Mouse (Mus musculus): ENCODE measurements around the gene Plin4. TPM values are rescaled to one million over a fixed set of nuclear protein-coding genes. Genes with fewer than 3 reads are reported as not detected.

The Plin4 gene
- 0.03 and 0.04 TPM in 2 replicates for polyA plus RNA-seq (2015; fragmentation: Nextera tagmentation; extraction: Ambion mirVana)

GRCm38 (mm10) chr17:56109219-56110051 is at the start of gene Plin4:
TSS of gene Plin4 (minus strand) at chr17:56109803.
- peaks cover 20% of the 10 kb centered on the region; the same call in 1 of the 2 replicates for H3K36me3 ChIP-seq
- 54% methylated on average over 10 of the region's 10 CpGs for WGBS
- no peak for ATAC-seq (ENCODE audit: low FRiP score, low read depth)
- no peak within 1 kb of the TSS for H3K9ac ChIP-seq
- no peaks in the 10 kb centered on the region for H3K9me3 ChIP-seq
- no peaks in the 10 kb centered on the region for H3K27me3 ChIP-seq
- H3K4me1 ChIP-seq, result no peaks in the 10 kb centered on the region
- H3K4me3 ChIP-seq, result no peak within 1 kb of the TSS
- no peak within 1 kb of the TSS for H3K27ac ChIP-seq
- no peak within 1 kb of the TSS for H3K4me2 ChIP-seq (replicated peaks)

- peaks cover 92% of the 10 kb centered on the region for H3K27me3 ChIP-seq
- ATAC-seq (ENCODE audit: low FRiP score, low read depth), result peak; percentile 53; the same call in 1 of the 2 replicates
- H3K4me2 ChIP-seq (replicated peaks), result no peak overlapping the region
- H3K9me3 ChIP-seq, result no peaks in the 10 kb centered on the region
- WGBS, result 32% methylated on average over 9 of the region's 9 CpGs
- peaks cover 15% of the 10 kb centered on the region for H3K4me1 ChIP-seq
- no peak overlapping the region for H3K9ac ChIP-seq
- H3K27ac ChIP-seq, result no peak overlapping the region
- no peaks in the 10 kb centered on the region for H3K36me3 ChIP-seq
- H3K4me3 ChIP-seq, result no peak overlapping the region
Measured at GRCm38 (mm10) chr17:56153643-56154042, 44.0 kb upstream of the Plin4 start.

GRCm38 (mm10) chr17:56149897-56150296 is 40.3 kb upstream of the Plin4 start:
- WGBS, result 42% methylated on average over 2 of the region's 2 CpGs
- Histone ChIP-seq H3K9ac (no peak overlapping the region), H3K9me3 (no peaks in the 10 kb centered on the region), H3K27ac (no peak overlapping the region), H3K27me3 (peaks cover 92% of the 10 kb centered on the region), H3K36me3 (no peaks in the 10 kb centered on the region), H3K4me1 (peaks cover 25% of the 10 kb centered on the region), H3K4me3 (no peak overlapping the region), H3K4me2 (replicated peaks) (no peak overlapping the region)
- no peak for ATAC-seq (ENCODE audit: low FRiP score, low read depth)

- peak; percentile 26; the same call in 1 of the 2 replicates for ATAC-seq (ENCODE audit: low FRiP score, low read depth)
- 3% methylated on average over 30 of the region's 30 CpGs for WGBS
- peak overlapping the region; percentile 54 for H3K9ac ChIP-seq
Measured at GRCm38 (mm10) chr17:56148790-56149618, 39.4 kb upstream of the Plin4 start.

DNA sequence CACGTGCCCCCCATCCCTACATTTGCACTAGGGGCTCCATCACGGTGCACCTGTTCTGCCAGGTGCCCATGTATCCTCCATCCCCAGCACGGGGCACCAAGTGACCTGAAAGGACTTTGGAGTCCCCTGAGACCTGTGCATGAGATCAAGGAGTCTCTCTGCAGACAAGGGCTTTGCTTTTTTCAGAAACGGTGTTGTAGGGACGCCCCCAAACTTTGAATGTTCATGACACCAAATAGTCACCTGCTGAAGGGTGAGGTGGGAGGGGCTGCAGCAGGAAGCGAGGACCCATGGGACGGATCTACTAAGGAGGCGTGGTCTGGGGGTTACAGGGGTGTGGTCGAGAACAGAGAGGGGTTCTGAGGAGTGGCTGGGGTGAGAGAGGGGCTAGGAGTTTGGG is 38.7 kb upstream of the Plin4 start:
- peaks cover 18% of the 10 kb centered on the region for H3K4me1 ChIP-seq
- no peaks in the 10 kb centered on the region for H3K9me3 ChIP-seq
- no peaks in the 10 kb centered on the region for H3K36me3 ChIP-seq
- H3K27me3 ChIP-seq, result peaks cover 93% of the 10 kb centered on the region
- peak overlapping the region; percentile 51 for H3K4me2 ChIP-seq (replicated peaks)
- H3K27ac ChIP-seq, result no peak overlapping the region
- no peak overlapping the region for H3K9ac ChIP-seq
- WGBS, result 18% methylated on average over 9 of the region's 9 CpGs
- peak overlapping the region; percentile 28 for H3K4me3 ChIP-seq
- no peak for ATAC-seq (ENCODE audit: low FRiP score, low read depth)

More at GRCm38 (mm10) chr17:56148790-56149618, 39.4 kb upstream of the Plin4 start:
- Histone ChIP-seq H3K27ac (no peak overlapping the region), H3K36me3 (no peaks in the 10 kb centered on the region), H3K4me3 (peak overlapping the region; percentile 28), H3K9me3 (no peaks in the 10 kb centered on the region), H3K4me1 (peaks cover 25% of the 10 kb centered on the region), H3K4me2 (replicated peaks) (peak overlapping the region; percentile 51), H3K27me3 (peaks cover 93% of the 10 kb centered on the region)

DNA sequence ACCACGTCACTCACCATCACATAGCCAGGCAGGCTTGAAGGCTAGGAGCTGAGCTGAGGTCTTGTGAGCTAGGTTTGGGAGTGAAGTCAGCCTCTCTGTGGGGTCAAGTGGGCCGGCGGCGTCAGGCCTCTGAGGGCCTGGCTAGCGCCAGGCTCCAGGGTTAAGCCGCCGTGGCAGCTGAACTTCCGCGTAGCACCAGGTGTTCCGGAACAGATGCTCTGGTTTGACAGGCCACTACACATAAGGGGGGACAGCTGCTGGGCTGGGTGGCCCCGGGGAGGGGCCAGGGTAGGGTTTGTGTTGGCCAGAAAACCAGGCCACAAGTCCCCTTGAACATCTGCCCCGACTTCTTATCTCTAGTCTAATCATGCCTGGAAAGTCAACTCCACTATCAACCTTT is 37.8 kb upstream of the Plin4 start:
- H3K27me3 ChIP-seq, result peaks cover 96% of the 10 kb centered on the region
- H3K9ac ChIP-seq, result no peak overlapping the region
- H3K4me3 ChIP-seq, result no peak overlapping the region
- H3K4me1 ChIP-seq, result peaks cover 20% of the 10 kb centered on the region
- H3K4me2 ChIP-seq (replicated peaks), result no peak overlapping the region
- peak; percentile 38; the same call in 1 of the 2 replicates for ATAC-seq (ENCODE audit: low FRiP score, low read depth)
- WGBS, result 47% methylated on average over 12 of the region's 12 CpGs
- no peaks in the 10 kb centered on the region for H3K9me3 ChIP-seq
- no peaks in the 10 kb centered on the region for H3K36me3 ChIP-seq
- H3K27ac ChIP-seq, result no peak overlapping the region

GRCm38 (mm10) chr17:56146131-56146530 is 36.5 kb upstream of the Plin4 start:
- Histone ChIP-seq H3K27me3 (peaks cover 100% of the 10 kb centered on the region), H3K4me1 (peaks cover 33% of the 10 kb centered on the region), H3K4me3 (no peak overlapping the region), H3K4me2 (replicated peaks) (no peak overlapping the region), H3K9me3 (no peaks in the 10 kb centered on the region), H3K27ac (no peak overlapping the region), H3K9ac (peak overlapping the region; percentile 19; the same call in 1 of the 2 replicates), H3K36me3 (no peaks in the 10 kb centered on the region)
- no peak for ATAC-seq (ENCODE audit: low FRiP score, low read depth)
- WGBS, result 12% methylated on average over 9 of the region's 9 CpGs

DNA sequence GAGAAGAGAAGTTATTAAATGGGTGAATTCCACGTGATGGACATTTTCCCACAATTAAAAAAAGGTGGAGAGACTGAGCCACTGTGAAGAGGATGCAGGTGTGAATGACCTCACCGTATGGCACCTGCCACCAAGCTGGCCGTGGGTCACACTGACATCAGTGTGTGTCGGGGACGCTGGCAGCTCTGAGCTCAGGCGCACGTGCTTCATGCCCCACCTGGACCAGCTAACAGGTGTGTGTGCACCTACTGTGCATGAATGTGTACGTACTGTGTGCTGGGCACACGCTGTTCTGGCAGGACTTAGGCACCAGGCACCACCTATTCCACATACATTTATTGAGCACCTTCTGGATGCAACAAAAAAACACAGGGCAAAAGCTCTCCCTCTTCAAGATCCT is 34.9 kb upstream of the Plin4 start:
- peaks cover 36% of the 10 kb centered on the region for H3K4me1 ChIP-seq
- H3K4me3 ChIP-seq, result no peak overlapping the region
- peaks cover 100% of the 10 kb centered on the region for H3K27me3 ChIP-seq
- H3K36me3 ChIP-seq, result no peaks in the 10 kb centered on the region
- no peak for ATAC-seq (ENCODE audit: low FRiP score, low read depth)
- no peak overlapping the region for H3K4me2 ChIP-seq (replicated peaks)
- no peak overlapping the region for H3K9ac ChIP-seq
- WGBS, result 61% methylated on average over 9 of the region's 9 CpGs
- no peak overlapping the region for H3K27ac ChIP-seq
- H3K9me3 ChIP-seq, result no peaks in the 10 kb centered on the region

DNA sequence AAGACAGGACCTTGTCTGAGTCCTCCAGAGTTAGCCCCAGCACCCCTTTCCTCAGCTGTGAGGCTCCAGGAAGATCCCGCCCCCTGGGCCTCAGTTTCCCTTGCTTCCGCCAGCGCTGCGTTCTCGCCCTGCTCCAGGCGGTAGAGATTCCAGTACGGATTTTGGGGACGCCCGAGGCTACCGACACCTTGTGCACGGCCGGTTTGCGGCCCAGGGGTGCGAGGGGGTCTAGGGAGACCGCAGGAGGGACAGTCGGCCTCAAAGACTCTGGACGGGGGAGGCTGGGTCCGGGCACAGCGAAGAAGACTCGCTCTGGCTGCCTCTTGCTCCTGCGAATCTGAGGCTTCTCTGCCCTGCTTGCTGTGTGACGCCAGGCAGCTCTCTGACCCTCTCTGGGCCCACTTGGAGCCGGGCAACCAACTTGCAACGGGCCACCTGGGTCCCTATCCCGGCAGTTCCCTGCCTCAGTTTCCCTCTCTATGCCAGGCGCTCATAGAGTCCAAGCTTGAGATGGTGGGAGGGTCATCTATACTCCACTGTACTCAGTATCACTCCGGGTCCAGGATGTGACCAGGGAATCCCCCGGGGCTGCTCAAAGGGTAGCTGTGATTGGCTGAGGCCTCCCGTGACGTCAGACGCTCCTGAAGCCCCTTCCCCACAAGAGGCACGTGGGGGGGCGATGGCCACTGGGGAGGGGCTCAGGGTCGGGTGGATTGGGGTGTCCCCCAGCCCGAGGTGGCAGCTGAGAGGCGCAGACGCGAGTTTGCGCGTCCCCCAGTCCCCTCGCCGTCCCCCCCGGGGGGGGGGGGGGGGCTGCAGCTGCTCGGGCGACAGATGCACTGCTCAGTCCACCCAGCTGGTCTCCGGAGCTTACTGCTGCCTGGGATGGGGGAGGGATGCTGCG is 32.4 kb upstream of the Plin4 start:
- WGBS, result under 1% methylated on average over 44 of the region's 47 CpGs
- H3K27me3 ChIP-seq, result peaks cover 100% of the 10 kb centered on the region

GRCm38 (mm10) chr17:56139858-56140595 is 30.4 kb upstream of the Plin4 start, which contains the start of gene Sema6b:
TSS of gene Sema6b (minus strand) at chr17:56140343.
- Histone ChIP-seq H3K4me3 (peak within 1 kb of the TSS; percentile 75), H3K27me3 (peaks cover 93% of the 10 kb centered on the region), H3K27ac (no peak within 1 kb of the TSS), H3K4me2 (replicated peaks) (peak within 1 kb of the TSS; percentile 98), H3K4me1 (peaks cover 29% of the 10 kb centered on the region), H3K9me3 (no peaks in the 10 kb centered on the region), H3K36me3 (no peaks in the 10 kb centered on the region), H3K9ac (peak within 1 kb of the TSS; percentile 72)
- peak; percentile 3; the same call in 1 of the 2 replicates for ATAC-seq (ENCODE audit: low FRiP score, low read depth)
- WGBS, result 1% methylated on average over 79 of the region's 79 CpGs

More for the DNA sequence above, 32.4 kb upstream of the Plin4 start:
- H3K9me3 ChIP-seq, result no peaks in the 10 kb centered on the region
- ATAC-seq (ENCODE audit: low FRiP score, low read depth), result peak; percentile 45
- H3K4me3 ChIP-seq, result peak overlapping the region; percentile 45
- H3K4me1 ChIP-seq, result peaks cover 35% of the 10 kb centered on the region
- no peaks in the 10 kb centered on the region for H3K36me3 ChIP-seq
- H3K27ac ChIP-seq, result no peak overlapping the region
- peak overlapping the region; percentile 53 for H3K9ac ChIP-seq
- peak overlapping the region; percentile 75 for H3K4me2 ChIP-seq (replicated peaks)

DNA sequence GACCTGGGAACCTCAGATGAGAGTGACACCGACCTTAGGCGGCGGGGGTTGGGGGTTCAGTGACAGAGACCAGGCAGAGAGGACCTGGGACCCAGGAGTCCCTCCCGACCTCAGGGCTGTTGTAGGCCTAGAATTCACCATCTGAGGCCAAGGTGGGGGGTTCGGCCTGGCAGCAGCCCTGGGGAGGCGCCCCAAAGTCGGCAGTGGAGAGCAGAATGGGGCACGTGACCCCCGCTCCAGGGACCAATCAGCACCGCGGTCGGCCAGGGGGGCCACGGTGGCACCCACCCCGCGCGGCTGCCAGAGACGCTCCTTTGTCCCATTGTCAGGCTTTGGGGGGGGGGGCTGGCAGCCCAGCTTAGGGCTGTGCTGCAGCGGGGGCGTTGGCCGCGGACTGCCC is 29.8 kb upstream of the Plin4 start:
- Histone ChIP-seq H3K4me1 (peaks cover 34% of the 10 kb centered on the region), H3K27me3 (peaks cover 89% of the 10 kb centered on the region), H3K4me2 (replicated peaks) (peak overlapping the region; percentile 98), H3K27ac (no peak overlapping the region), H3K9me3 (no peaks in the 10 kb centered on the region), H3K4me3 (peak overlapping the region; percentile 75), H3K36me3 (no peaks in the 10 kb centered on the region), H3K9ac (peak overlapping the region; percentile 72)
- WGBS, result 4% methylated on average over 20 of the region's 21 CpGs
- no peak for ATAC-seq (ENCODE audit: low FRiP score, low read depth)

Data from limb, embryonic 13.5 days (tissue).